Mouse (Mus musculus): ENCODE results near the gene Nupr1.
A peak's percentile ranks its signal among the peaks of the same experiment; 100 is the strongest.

Gene Nupr1

GRCm38 (mm10) chr7:126630824-126631518 is at the start of gene Nupr1:
Gene Nupr1, minus strand, starts transcription at chr7:126630861.
- DNase-seq (ENCODE audit: low spot score): no peak

DNA sequence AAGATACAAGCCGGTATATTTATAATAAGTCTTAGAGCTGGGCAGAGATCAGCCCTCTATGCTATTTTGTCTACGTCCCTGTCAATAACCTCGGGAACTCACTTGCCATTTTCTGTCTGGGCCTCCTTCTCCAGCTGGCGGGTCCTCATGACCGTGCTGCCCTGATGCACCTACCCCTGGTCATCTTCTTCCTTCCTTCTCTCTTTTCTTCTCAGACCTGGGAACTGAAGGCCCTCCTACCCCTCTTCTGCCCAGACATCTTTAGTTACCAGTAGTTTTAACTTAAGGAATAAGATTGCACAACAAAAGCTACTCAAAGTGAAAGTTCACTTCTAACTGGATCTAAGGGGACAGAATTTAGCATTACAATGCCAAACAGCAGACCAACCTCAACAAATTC is 49.0 kb upstream of the Nupr1 start:
- DNase-seq (ENCODE audit: low spot score): no peak

DNA sequence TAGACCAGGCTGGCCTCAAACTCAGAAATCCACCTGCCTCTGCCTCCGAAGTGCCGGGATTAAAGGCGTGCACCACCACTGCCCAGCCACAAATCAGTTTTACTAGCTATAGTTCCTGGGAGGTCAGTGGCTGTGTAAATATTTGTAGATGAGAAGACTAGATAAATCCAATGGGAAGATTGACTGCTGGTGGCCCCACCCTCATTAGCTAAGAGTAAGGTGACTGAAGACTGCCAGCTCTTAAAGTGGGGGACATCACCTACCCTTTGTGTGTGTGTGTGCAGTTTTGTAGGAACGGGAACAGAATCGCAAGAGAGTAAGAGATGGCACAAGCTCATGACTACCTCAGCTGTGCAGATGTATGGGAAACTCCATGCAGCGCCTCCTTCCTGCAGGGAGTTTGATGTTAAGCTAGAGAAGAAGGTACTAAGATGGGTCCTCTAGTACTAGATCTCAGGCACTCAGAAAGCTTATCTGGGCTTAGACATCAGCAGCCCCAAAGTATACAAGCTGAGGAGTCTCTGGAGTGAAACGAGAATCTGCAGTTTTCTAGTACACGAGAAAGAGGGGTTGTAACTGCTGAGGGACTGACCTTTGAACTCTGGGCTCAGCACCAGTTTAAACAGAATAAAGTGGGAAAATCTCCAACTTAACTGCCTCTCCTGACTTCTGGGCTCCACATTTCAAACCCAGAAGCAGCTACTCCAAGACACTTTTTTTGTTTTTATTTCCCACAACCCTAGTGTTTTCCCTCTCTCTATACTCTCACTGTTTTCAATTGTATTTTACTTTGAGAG is 48.1 kb upstream of the Nupr1 start:
- DNase-seq (ENCODE audit: low spot score): no peak

- DNase-seq (ENCODE audit: low spot score): no peak
These were observed 46.1 kb upstream of the Nupr1 start for GRCm38 (mm10) chr7:126676631-126677220.

- DNase-seq (ENCODE audit: low spot score): peak; percentile 93
These were observed 45.5 kb upstream of the Nupr1 start, which contains the start of gene Sult1a1 for GRCm38 (mm10) chr7:126676207-126676606. Gene Sult1a1, minus strand, starts transcription at chr7:126676432.

DNA sequence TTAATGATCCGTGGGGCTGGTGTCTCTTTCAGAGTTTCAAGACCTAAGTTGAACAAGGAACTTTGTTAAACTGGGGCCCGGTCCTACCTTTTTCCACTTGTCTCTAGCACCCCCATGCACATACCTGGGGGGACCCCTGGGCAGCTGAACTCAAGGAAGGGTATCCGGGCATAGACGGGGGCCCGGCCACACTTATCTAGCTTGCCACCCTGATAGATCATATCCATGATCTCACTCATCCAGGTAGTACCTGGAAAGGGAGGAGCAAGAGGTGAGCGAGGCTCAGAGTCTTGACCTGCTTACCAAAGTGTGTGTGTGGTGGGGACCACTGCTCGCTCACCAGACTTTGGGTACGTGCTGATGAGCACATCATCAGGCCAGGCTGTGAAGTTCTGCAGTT is 44.4 kb upstream of the Nupr1 start:
- no peak for DNase-seq (ENCODE audit: low spot score)

DNA sequence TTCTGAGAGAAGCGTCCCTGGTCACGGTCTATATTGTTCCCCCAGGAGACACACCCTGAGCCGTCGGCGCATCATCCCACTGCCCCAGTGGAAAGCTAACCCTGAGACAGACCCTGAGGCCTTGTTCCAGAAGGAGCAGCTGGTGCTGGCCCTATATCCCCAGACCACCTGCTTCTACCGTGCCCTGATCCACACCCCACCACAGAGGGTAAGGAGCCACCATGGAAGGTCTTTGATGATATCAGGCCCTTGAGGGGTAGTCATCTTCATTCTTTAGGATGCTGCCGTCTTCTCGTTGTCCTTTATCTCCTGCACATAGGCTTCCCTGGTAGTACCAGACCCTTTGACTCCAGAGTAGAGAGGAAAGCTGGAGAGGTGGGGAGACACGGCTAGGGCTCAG is 41.5 kb upstream of the Nupr1 start:
- no peak for DNase-seq (ENCODE audit: low spot score)

GRCm38 (mm10) chr7:126670152-126670551 is 39.5 kb upstream of the Nupr1 start:
- peak; percentile 52 for DNase-seq (ENCODE audit: low spot score)

GRCm38 (mm10) chr7:126668452-126668851 is 37.8 kb upstream of the Nupr1 start:
- DNase-seq (ENCODE audit: low spot score): no peak

DNA sequence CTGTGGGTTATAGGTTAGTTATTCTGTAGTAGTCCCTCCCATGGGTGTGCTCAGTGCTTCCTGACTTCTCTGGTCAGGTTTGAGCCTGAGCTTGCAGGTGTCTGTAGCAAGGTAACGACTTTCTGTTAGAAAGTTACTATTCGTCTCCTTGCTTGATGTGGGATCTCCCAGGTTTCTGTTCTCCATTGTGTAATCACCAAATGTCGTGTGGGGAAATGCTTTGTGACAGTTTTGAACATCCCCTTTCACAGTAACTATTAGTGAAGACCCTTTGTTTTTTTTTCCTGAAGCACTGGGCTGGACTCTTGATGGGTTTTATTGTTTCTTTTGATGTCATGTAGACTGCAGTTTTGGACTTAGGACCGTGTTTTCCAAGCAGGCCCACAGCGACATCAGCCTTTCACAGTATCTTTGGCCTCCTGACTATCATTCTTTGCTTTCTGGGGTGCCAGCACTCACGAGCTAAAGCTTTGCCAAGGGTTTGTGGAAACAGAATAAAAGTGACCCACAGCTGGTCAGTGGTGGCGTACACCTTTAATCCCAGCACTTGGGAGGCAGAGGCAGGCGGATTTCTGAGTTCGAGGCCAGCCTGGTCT is 36.9 kb upstream of the Nupr1 start:
- DNase-seq (ENCODE audit: low spot score): no peak

DNA sequence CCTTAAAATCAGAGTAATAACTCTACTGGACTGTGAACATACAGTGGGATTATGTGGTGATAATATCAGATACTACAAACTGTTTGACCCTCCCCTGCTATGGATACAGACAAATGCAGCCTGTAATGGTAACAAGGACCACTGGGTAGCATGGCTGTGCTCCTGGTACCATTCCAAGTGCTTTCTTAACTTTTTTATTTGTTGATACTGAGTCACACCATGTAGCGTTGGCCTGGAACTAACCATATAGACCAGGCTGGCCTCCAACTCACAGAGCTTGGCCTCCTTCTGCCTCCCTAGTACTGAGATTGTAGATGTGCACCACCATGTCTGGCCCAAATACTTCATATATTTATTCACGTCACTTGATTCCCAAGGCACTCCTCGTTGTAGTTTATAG is 34.6 kb upstream of the Nupr1 start:
- DNase-seq (ENCODE audit: low spot score): peak; percentile 51

- no peak for DNase-seq (ENCODE audit: low spot score)
These were observed 33.0 kb upstream of the Nupr1 start for GRCm38 (mm10) chr7:126663646-126664045.

DNA sequence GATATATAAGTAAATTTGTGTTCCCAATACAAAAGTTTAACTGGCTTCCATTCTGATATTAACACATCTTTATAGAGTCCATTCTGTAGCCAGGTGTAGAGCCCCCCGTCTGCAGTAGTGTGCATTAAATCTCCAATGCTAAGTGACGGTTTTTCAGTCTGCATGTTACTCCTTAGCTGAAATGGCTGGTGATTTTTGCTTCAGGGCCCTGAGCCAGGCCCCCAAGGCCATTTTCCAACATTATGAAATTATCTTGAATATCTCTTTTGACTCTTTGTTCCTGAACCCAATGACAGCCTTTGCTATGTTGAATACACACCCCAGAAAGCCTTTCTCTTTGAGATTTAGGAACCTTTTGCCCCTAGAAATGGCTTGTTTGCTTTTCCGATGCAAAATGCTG is 29.1 kb upstream of the Nupr1 start:
- DNase-seq (ENCODE audit: low spot score): no peak

GRCm38 (mm10) chr7:126657522-126657921 is 26.9 kb upstream of the Nupr1 start:
- DNase-seq (ENCODE audit: low spot score): no peak

- DNase-seq (ENCODE audit: low spot score): no peak
These were observed 25.0 kb upstream of the Nupr1 start for GRCm38 (mm10) chr7:126655695-126656094.

GRCm38 (mm10) chr7:126653991-126654390 is 23.3 kb upstream of the Nupr1 start:
- no peak for DNase-seq (ENCODE audit: low spot score)

DNA sequence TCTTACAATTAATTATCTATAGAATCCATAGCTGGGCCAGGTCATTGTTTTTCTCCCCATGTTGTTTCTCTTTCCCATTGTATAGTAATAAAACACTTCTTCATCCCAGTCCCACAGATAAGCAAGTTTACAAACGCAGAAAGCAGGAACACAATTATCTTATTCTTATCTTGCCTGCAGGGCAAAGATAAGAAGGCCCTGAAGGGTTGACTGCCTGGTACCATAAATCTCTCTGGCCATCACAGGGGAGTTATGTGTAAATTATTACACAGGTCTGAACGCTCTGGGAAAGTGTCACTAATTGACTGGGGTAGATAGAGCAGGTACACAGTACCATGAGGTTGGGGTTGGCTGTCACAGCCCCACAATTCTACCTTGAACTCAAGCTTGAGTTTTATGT is 20.2 kb upstream of the Nupr1 start:
- peak; percentile 32 for DNase-seq (ENCODE audit: low spot score)

DNA sequence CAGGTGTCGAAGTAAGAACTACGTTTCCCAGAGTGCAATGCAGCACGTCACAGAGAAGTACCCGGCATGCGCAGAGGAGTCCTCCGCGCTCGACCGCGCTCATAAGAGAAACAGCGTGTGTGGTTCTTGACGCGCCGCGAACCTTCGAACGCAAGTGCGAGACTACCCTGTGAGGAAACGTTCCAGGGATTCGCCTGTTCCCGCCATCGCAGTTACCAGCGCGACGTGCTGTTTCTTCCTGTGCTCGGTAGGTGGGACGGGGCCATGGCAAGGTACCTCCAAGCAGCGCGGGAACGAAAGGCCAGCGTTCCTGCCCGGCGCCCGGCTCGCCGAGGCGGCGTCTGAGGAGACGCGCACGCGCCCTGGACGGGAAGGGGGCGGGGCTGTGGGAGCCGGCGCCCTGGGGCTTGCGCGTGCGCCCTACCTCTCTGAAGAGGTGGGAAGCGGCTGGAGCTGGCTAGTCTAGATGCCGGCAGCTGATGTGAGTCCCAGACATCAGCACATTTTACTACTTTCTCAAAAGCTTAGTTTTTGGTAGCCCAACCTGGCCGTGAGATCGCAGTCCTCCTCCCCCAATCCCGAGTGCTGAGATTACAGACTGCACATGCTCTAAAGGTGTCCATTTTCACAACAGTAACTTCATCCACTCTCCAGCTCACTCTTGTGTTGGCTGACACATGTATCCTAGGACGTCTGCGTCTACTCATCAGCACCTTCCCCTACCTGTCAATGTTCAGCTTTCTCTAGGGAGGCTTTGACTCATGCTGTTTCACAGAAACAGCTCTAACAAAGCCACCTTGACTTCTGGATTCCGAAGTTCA is 18.8 kb upstream of the Nupr1 start, which contains the start of gene Sgf29:
TSS of gene Sgf29 (plus strand) at position 79 of the 821 bp plus-strand sequence.
- peak; percentile 93 for DNase-seq (ENCODE audit: low spot score)

GRCm38 (mm10) chr7:126648486-126648885 is 17.8 kb upstream of the Nupr1 start:
- no peak for DNase-seq (ENCODE audit: low spot score)

DNA sequence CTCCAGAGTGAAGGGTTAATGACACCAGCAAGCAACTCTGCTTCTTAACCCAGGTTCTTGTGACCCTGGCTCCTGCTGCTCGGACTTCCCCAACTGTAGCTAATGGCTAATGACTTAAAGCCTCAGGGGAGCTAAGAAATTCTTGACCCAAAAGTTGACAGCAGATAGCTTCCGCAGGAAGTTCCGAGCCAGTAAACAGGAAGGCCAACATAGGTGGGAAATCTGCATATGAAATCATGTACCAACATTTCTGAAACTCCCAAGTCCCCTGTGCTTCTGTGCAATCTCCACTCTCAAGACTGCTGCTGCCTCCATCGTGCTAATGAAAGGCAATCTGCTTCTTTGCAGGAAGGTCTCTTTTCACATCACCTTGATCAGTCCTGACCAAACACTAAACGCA is 15.0 kb upstream of the Nupr1 start:
- no peak for DNase-seq (ENCODE audit: low spot score)

DNA sequence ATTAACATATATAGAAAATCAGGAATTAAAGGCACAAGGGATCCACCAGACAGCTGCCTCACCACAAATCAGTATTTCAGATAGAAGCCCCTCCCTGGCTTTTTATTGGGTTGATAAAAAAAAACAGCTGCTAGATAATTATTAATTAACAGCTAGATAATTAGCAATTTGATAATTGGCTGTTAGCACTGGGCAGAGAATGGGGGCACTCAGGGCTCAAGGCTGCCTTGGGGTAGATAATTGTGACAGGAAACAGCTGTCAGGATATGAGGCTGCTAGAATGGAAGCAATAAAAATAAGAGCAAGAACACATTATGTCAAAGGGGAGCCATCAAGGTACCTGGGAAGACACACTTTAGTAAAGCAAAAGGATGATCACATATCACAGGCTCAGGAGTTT is 14.3 kb upstream of the Nupr1 start:
- no peak for DNase-seq (ENCODE audit: low spot score)

DNA sequence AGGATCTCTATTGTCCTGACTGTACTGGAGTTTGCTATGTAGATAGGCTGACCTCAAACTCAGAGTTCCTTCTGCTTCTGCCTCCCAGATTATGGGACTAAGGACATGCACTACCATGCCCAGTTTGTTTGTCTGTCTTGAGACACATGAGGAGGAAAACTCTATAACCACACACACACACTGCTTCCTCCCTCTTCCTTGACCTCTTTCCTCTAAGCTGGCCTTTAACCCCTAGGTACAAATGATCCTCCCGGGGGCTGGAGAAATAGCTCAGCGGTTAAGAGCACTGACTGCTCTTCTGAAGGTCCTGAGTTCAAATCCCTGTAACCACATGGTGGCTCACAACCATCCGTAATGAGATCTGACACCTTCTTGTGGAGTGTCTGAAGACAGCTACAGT is 13.7 kb upstream of the Nupr1 start:
- no peak for DNase-seq (ENCODE audit: low spot score)

Measured in lung, postnatal 25 days (tissue).